Mouse (Mus musculus) heart, embryonic 10.5 days (tissue): ENCODE results near the gene Cxcr1. TPM values are rescaled to one million over a fixed set of nuclear protein-coding genes. Genes with fewer than 3 reads are reported as not detected.

ENCODE experiments used
- DNase-seq: peaks from one replicate; pipeline ENCODE4 v3.0.0-alpha.2; 2017; ENCODE audit warnings: low spot score
- H3K27ac ChIP-seq: fragments of 300-500 bp; sonication (generic); 2 replicates; pipeline ENCODE4 v1.5.1; 2016; ENCODE audit warnings: mild to moderate bottlenecking
- H3K27me3 ChIP-seq: fragments of 300-500 bp; sonication (generic); 2 replicates; pipeline ENCODE4 v1.6.1; 2016; ENCODE audit warnings: mild to moderate bottlenecking; ENCODE audit not compliant: poor library complexity, insufficient read depth, severe bottlenecking
- H3K36me3 ChIP-seq: fragments of 300-500 bp; sonication (generic); 2 replicates; pipeline ENCODE4 v1.6.1; 2016; ENCODE audit warnings: mild to moderate bottlenecking, moderate library complexity
- H3K4me1 ChIP-seq: fragments of 300-500 bp; sonication (generic); 2 replicates; pipeline ENCODE4 v1.6.1; 2016; ENCODE audit warnings: mild to moderate bottlenecking
- H3K4me3 ChIP-seq: fragments of 300-500 bp; sonication (generic); 2 replicates; pipeline ENCODE4 v1.5.1; 2016; ENCODE audit warnings: mild to moderate bottlenecking, moderate library complexity
- H3K9me3 ChIP-seq: fragments of 300-500 bp; sonication (generic); 2 replicates; pipeline ENCODE4 v1.6.1; 2016; ENCODE audit warnings: mild to moderate bottlenecking, moderate library complexity
- WGBS: fragments of 180-500 bp; shearing (Covaris S2); methylation state at CpG from one replicate; pipeline ENCODE4 v1.1.7; 2016; 5-methylcytosine and 5-hydroxymethylcytosine counted together
- polyA plus RNA-seq: library from polyadenylated mRNA; unstranded; fragments of >200 nt; fragmentation: Nextera tagmentation; extraction: Ambion mirVana; gene quantifications from 2 replicates; pipeline ENCODE4 v1.2.1, GENCODE M21; 2016

Gene Cxcr1
- not detected in 2 replicates for polyA plus RNA-seq

DNA sequence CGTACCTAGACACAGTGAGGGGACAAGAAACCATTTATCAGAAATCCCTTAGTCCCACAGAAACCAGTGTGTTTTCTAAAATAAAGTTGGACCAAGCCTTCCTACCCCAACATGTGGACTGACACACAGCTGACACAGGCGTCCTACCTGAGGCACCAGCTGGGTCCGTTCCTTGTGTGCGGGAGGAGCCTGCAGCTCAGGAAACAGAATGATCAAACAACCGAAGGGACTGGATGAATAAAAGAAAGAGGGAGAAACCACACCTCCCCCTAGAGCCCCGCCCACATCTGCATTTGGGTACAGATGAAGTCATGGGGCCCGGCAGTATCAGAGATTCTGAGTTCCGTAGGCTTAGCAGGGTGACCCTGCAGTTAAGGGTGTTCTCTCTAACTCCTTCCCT, at the start of gene Cxcr1:
Gene Cxcr1 (minus strand): TSS at position 187 of the 400 bp plus-strand sequence.
- peak; percentile 64 for DNase-seq
- WGBS, result 74% methylated on average over 8 of the region's 8 CpGs
- Histone ChIP-seq H3K4me1 (peaks cover 9% of the 10 kb centered on the region; the same call in 1 of the 2 replicates), H3K4me3 (no peak within 1 kb of the TSS), H3K9me3 (no peaks in the 10 kb centered on the region), H3K36me3 (no peaks in the 10 kb centered on the region), H3K27me3 (no peaks in the 10 kb centered on the region), H3K27ac (no peak within 1 kb of the TSS)

DNA sequence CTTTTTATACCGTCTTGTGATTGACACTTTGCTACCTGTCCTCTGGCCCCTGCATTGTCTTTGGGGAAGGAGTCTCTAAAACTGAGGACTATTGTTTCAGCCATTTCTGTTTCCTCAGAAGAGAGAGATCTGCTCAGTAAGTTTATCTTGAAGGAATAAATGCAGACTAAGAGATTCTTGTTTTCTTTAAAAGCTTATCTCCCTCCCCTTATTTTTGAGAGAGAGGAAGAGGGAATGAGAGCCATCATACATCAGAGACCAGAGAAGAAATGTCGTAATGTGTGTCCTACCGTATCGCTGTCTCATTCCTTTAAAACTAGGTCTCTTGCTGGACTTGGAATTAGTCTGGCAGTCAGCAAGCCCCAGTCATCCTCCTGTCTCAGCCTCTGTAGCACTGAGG, 46.4 kb upstream of the Cxcr1 start:
- peak overlapping the region; percentile 72; the same call in 1 of the 2 replicates for H3K27ac ChIP-seq
- no peak for DNase-seq

DNA sequence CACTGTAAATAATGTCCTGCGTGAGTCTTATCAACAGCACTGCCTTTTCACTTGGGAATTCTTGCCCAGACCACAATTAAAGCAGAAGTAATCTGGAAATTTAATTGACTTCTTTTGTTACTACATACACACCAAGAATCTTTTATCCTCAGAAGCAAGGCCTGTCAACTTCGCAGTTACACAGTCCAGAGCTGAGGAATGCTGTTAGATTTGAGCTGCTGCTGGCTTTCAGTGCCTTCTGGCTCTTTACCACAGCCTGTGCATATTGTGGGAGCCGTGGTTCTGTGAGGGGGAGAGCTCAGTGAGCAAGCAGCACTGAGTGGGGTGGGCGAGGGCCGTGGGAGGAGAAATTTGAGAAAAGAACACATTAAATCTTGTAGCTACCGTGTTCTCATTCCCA, 45.9 kb upstream of the Cxcr1 start:
- Histone ChIP-seq H3K27ac (peak overlapping the region; percentile 72; the same call in 1 of the 2 replicates), H3K9me3 (no peaks in the 10 kb centered on the region), H3K27me3 (no peaks in the 10 kb centered on the region), H3K36me3 (no peaks in the 10 kb centered on the region), H3K4me1 (peaks cover 56% of the 10 kb centered on the region), H3K4me3 (0 out of 2 replicates have a peak overlapping the region, but pooled peaks have one; percentile 31)
- DNase-seq, result no peak
- WGBS, result 42% methylated on average over 6 of the region's 6 CpGs

More for the DNA sequence above, 46.4 kb upstream of the Cxcr1 start:
- Histone ChIP-seq H3K9me3 (no peaks in the 10 kb centered on the region), H3K4me1 (peaks cover 57% of the 10 kb centered on the region), H3K27me3 (no peaks in the 10 kb centered on the region), H3K4me3 (no peak overlapping the region), H3K36me3 (peaks cover 1% of the 10 kb centered on the region; the same call in 1 of the 2 replicates)
- 60% methylated on average over 4 of the region's 4 CpGs for WGBS

DNA sequence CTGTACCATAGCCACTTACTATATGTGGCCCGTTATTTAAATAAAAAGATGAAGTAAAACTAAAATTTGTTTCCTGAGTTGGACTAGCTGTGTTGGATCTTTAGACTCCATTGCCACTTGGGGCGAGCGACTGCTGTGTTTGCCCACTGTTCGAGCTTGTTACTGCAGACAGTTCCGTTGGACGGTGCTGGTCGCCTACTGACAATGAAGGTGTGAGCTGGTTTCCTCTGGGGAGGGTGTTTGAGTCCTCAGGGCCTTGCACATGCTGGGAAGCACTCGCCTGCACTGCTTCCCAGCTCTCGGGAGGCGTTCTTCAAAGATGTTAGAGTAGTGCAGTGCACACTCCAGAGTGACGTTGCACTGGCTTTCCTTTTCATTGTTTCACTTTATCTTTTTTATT, 45.2 kb upstream of the Cxcr1 start:
- Histone ChIP-seq H3K27ac (peak overlapping the region; percentile 72), H3K4me3 (peak overlapping the region; percentile 80), H3K36me3 (no peaks in the 10 kb centered on the region), H3K27me3 (no peaks in the 10 kb centered on the region), H3K4me1 (peaks cover 50% of the 10 kb centered on the region), H3K9me3 (no peaks in the 10 kb centered on the region)
- no peak for DNase-seq
- WGBS, result 31% methylated on average over 11 of the region's 11 CpGs

DNA sequence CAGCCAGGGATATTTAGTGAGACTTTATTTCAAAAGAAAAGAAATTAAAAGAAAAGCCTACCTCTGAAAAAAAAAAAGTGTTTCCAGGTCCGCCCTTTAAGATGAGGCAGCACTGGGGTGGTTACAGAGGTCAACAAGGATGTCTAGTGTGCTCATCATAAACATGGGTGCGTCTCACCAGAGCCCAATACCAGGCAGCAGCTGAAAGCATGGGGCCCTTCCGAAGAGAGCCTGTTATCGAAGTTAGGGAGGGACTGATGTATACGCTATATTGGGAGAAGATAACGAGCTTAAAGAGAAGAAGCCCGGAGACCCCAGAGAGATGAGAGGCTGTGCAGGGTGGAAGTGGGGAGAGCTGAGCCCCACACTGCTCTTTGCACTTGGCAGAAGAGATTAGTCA, 44.7 kb upstream of the Cxcr1 start:
- H3K27ac ChIP-seq, result peak overlapping the region; percentile 72; the same call in 1 of the 2 replicates
- H3K4me3 ChIP-seq, result peak overlapping the region; percentile 80
- no peaks in the 10 kb centered on the region for H3K9me3 ChIP-seq
- peaks cover 46% of the 10 kb centered on the region for H3K4me1 ChIP-seq
- no peaks in the 10 kb centered on the region for H3K27me3 ChIP-seq
- H3K36me3 ChIP-seq, result no peaks in the 10 kb centered on the region
- no peak for DNase-seq
- 16% methylated on average over 7 of the region's 7 CpGs for WGBS

DNA sequence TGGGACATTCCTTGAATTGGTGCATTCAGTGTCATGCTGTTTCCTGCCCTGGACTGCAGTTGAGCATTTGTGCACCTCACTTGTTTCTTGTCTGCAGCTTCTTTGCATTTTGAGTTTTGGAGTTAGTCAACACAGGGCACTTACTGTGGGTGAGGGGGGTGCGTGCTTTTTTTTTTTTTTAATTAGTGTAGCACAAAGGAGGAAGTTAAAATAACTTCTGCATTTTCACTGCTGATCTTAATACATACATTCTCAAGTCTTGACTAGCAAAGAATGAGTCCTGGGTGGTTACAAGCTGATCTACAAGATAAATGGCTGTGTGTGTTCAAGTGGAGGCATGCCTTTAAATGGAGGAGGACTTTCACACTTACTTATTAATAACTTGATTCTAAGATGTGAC, 43.7 kb upstream of the Cxcr1 start:
- H3K9me3 ChIP-seq, result no peaks in the 10 kb centered on the region
- peak overlapping the region; percentile 80 for H3K4me3 ChIP-seq
- H3K36me3 ChIP-seq, result no peaks in the 10 kb centered on the region
- DNase-seq, result no peak
- peaks cover 37% of the 10 kb centered on the region for H3K4me1 ChIP-seq
- H3K27ac ChIP-seq, result 0 out of 2 replicates have a peak overlapping the region, but pooled peaks have one; percentile 96
- WGBS, result 62% methylated on average over 1 of the region's 1 CpGs
- no peaks in the 10 kb centered on the region for H3K27me3 ChIP-seq

DNA sequence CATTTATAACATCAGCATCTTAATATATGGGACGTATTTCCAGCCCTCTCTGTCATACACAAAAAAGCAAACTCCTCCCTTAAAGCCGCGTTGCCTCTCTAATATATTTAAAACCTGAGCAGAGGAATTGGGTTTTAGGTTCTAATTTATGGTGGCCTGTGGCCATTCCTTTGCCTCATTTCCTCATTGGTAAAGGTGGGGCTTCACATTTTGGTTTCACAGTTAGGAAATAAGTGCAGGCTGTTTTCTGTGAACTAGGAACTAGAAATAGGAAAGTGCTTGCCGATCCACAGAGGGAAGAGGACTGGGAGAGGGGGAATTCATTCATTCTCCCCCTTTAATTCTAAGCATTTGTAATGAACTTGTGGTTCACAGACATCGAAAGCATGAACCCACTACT, 43.2 kb upstream of the Cxcr1 start:
- Histone ChIP-seq H3K27me3 (no peaks in the 10 kb centered on the region), H3K9me3 (no peaks in the 10 kb centered on the region), H3K4me3 (peak overlapping the region; percentile 80), H3K4me1 (peaks cover 37% of the 10 kb centered on the region), H3K36me3 (no peaks in the 10 kb centered on the region), H3K27ac (peak overlapping the region; percentile 96; the same call in 1 of the 2 replicates)
- no peak for DNase-seq
- WGBS, result 40% methylated on average over 5 of the region's 5 CpGs

DNA sequence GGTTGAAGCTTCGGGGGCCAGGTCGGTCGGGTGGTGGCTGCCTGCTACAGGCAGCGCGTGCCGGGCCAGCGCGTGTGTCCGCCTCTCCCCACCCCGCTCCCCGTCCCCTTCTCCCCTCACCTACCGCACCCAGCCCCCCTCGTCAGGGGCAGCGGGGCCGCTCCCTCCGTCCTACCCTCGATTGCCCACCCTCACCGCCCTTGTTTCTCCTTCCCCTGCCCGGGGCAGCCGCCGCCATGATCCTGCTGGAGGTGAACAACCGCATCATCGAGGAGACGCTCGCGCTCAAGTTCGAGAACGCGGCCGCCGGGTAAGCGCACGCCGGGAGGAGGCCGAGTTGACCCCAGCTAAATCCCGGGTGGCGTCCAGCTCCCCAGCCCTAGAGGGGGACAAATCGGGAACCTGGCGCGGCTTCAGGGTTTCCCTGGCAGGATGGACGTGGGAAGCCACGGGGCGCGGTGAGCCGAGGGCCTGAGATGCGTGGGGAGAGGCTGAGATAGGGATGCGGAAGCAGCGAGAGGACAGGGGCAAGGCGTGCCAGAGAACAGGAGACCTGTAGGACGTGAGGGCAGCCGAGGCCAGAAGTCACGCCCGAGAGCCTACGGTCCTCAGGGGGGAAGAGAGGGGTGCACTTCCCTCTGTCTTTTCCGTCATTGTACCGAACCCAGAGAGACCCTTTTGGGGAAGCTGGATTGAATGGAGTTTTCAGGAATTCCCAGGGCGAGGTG, 42.3 kb upstream of the Cxcr1 start:
- 0% methylated on average over 54 of the region's 57 CpGs for WGBS
- Histone ChIP-seq H3K4me3 (peak overlapping the region; percentile 80), H3K4me1 (peaks cover 37% of the 10 kb centered on the region), H3K9me3 (no peaks in the 10 kb centered on the region), H3K27me3 (no peaks in the 10 kb centered on the region), H3K36me3 (no peaks in the 10 kb centered on the region), H3K27ac (peak overlapping the region; percentile 96)
- peak; percentile 88 for DNase-seq

DNA sequence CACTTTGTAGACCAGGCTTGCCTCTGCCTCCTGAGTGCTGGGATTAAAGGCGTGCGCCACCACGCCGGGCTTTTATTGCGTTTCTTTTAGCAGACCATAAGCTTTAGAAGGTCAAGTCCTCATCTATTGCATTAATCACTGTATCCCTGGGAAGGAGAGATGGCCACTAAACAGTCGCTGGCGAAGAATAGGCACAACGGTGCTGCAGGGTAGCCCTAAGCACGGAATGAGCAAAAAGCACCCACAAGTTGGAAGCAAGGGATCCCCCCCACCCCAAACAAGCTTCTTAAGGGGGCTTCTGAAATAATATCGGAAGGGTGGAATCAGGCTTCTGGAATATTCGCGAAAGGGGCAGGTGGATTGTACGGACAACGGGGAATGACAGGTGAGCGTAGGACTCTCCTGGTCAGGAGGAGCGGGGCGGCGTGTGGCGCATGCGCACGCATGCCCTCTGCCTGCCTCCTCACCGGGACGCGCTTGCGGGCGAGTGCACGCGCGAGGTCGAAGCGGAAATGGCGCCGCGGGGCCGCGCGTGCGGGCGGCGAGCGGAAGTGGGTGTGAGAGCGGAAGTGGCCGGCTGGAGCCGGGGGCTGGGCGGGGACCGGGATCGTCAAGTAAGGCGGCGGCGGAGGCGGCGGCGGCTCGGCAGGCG, 41.6 kb upstream of the Cxcr1 start, which contains the start of gene Arpc2:
Gene Arpc2 (plus strand): TSS at position 147 of the 652 bp plus-strand sequence.
- Histone ChIP-seq H3K36me3 (no peaks in the 10 kb centered on the region), H3K4me1 (peaks cover 35% of the 10 kb centered on the region), H3K9me3 (no peaks in the 10 kb centered on the region), H3K27me3 (no peaks in the 10 kb centered on the region), H3K27ac (peak within 1 kb of the TSS; percentile 96), H3K4me3 (peak within 1 kb of the TSS; percentile 80)
- DNase-seq, result peak; percentile 97
- 3% methylated on average over 40 of the region's 55 CpGs for WGBS

DNA sequence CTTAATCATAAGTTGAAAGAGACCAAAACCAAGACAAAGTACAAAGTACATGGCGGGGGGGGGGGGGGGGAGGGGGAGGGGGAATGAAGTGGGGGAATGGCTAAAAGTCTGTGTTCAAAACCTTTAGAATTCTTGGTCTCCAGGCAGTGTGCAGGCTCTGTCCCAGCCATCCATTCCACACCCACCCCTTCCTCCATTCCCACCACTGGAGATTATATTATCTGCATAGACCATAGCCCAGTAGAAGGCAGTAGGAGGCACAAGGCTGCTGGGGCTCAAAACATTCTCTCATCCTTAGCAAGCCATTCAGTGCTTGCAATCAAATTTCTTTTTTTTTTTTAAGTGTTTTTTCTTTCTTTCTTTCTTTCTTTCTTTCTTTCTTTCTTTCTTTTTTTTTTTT, 36.6 kb upstream of the Cxcr1 start:
- no peak overlapping the region for H3K4me3 ChIP-seq
- no peaks in the 10 kb centered on the region for H3K27me3 ChIP-seq
- H3K36me3 ChIP-seq, result no peaks in the 10 kb centered on the region
- no peak overlapping the region for H3K27ac ChIP-seq
- H3K9me3 ChIP-seq, result no peaks in the 10 kb centered on the region
- no peaks in the 10 kb centered on the region for H3K4me1 ChIP-seq
- no peak for DNase-seq
- whole genome bisulfite sequencing, result 60% methylated on average over 1 of the region's 1 CpGs

DNA sequence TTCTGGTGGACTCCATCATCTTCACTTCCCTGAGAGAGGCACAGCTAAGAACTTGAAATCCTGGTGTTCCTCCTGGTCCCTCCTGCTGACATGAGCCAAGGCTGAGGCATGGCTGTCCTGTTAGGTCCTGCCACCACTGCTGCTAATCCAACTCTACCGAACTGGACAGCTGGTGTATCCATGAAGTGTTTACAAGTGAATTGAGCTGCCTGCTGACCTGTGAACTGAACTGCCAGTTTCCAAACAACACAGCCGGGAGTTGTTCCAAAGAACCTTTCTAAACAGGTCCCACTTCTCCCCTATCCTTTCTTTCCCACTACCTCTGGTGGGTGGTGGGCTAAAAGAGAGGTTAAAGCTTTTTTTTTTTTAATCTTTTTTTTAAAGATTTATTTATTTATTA, 35.5 kb upstream of the Cxcr1 start:
- no peaks in the 10 kb centered on the region for H3K9me3 ChIP-seq
- no peak overlapping the region for H3K4me3 ChIP-seq
- H3K27ac ChIP-seq, result no peak overlapping the region
- no peaks in the 10 kb centered on the region for H3K27me3 ChIP-seq
- H3K4me1 ChIP-seq, result no peaks in the 10 kb centered on the region
- 71% methylated on average over 2 of the region's 2 CpGs for WGBS
- DNase-seq, result no peak
- H3K36me3 ChIP-seq, result no peaks in the 10 kb centered on the region

DNA sequence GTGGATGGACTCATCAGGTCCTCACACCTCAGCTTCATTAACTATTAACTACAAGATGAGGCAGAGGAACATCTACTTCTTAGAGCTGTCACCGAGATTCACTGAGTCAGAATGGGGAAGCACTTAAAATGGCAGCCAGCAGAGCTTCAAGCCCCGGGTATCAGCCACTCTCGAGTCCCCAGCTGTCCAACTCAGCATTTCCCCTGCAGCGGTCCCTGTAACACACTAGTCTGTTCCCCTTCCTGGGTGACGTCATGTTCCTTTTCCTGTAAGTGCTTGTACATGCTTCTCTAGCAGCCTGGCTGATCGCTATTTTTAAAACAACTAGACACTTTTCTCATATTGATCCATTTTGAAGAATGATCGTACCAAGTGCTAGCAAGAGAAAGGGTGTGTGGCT, 32.9 kb upstream of the Cxcr1 start:
- DNase-seq, result no peak
- no peaks in the 10 kb centered on the region for H3K36me3 ChIP-seq
- WGBS, result 59% methylated on average over 7 of the region's 7 CpGs
- H3K27me3 ChIP-seq, result no peaks in the 10 kb centered on the region
- H3K9me3 ChIP-seq, result no peaks in the 10 kb centered on the region
- peak overlapping the region; percentile 42; the same call in 1 of the 2 replicates for H3K27ac ChIP-seq
- H3K4me3 ChIP-seq, result no peak overlapping the region
- H3K4me1 ChIP-seq, result no peaks in the 10 kb centered on the region

DNA sequence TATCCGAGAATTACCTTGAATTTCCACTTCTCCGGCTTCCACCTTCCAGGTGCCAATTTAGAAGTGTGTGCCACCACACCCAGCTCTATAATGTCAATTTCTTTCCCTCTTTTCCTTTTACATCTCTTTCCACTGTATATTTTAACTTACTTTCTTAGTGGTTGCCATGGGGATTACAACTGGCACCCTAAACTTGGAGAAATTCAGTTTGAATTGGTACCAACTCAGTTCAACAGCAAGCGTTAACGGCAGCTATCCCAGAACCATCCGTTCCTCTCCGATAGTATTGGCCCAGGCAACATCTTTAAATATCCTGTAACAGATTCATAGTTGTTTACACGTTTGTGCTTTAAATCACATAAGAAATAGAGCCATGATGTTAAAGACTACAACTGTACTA, 25.5 kb upstream of the Cxcr1 start:
- no peaks in the 10 kb centered on the region for H3K4me1 ChIP-seq

More for the DNA sequence above, 25.5 kb upstream of the Cxcr1 start:
- no peak overlapping the region for H3K4me3 ChIP-seq
- no peaks in the 10 kb centered on the region for H3K9me3 ChIP-seq
- no peaks in the 10 kb centered on the region for H3K36me3 ChIP-seq
- 85% methylated on average over 7 of the region's 7 CpGs for WGBS
- H3K27ac ChIP-seq, result no peak overlapping the region
- H3K27me3 ChIP-seq, result no peaks in the 10 kb centered on the region
- DNase-seq, result no peak
